Mouse (Mus musculus) hindbrain, embryonic 10.5 days (tissue): ENCODE data around the gene Gm14409. TPM values are rescaled to one million over a fixed set of nuclear protein-coding genes. Genes with fewer than 3 reads are reported as not detected.
"Not testable (repeated sequence)": the region's sequence is repeated elsewhere in the genome, so short reads cannot be mapped to it uniquely, and the experiment has no call there.

Experiments used
- DNase-seq: peaks from one replicate; pipeline ENCODE4 v3.0.0-alpha.2; 2017; ENCODE audit warnings: low spot score
- H3K27ac ChIP-seq: fragments of 300-500 bp; sonication (generic); 2 replicates; pipeline ENCODE4 v1.5.1; 2016; ENCODE audit warnings: mild to moderate bottlenecking, moderate library complexity
- H3K27me3 ChIP-seq: fragments of 300-500 bp; sonication (generic); 2 replicates; pipeline ENCODE4 v1.6.1; 2016; ENCODE audit warnings: mild to moderate bottlenecking; ENCODE audit not compliant: poor library complexity, insufficient read depth, severe bottlenecking
- H3K36me3 ChIP-seq: fragments of 300-500 bp; sonication (generic); 2 replicates; pipeline ENCODE4 v1.6.1; 2016; ENCODE audit warnings: mild to moderate bottlenecking, moderate library complexity
- H3K4me1 ChIP-seq: fragments of 300-500 bp; sonication (generic); replicated peaks from 2 replicates; pipeline ENCODE4 v1.6.1; 2016; ENCODE audit warnings: mild to moderate bottlenecking
- H3K4me3 ChIP-seq: fragments of 300-500 bp; sonication (generic); 2 replicates; pipeline ENCODE4 v1.5.1; 2016; ENCODE audit warnings: mild to moderate bottlenecking, moderate library complexity
- H3K9me3 ChIP-seq: fragments of 300-500 bp; sonication (generic); 2 replicates; pipeline ENCODE4 v1.6.1; 2016; ENCODE audit warnings: mild to moderate bottlenecking, moderate library complexity
- WGBS: fragments of 180-500 bp; shearing (Covaris S2); methylation state at CpG from one replicate; pipeline ENCODE4 v1.1.7; 2016; 5-methylcytosine and 5-hydroxymethylcytosine counted together
- polyA plus RNA-seq: library from polyadenylated mRNA; unstranded; fragments of >200 nt; fragmentation: Nextera tagmentation; extraction: Ambion mirVana; gene quantifications from 2 replicates; pipeline ENCODE4 v1.2.1, GENCODE M21; 2016

The Gm14409 gene
- not detected in 2 replicates for polyA plus RNA-seq

- H3K27ac ChIP-seq, H3K36me3 ChIP-seq, H3K4me1 ChIP-seq, H3K9me3 ChIP-seq, H3K27me3 ChIP-seq, DNase-seq, H3K4me3 ChIP-seq: not testable (repeated sequence)
- WGBS, result no CpG with 5 or more reads among the region's 2 CpGs
Observed at GRCm38 (mm10) chr2:177266936-177267335, at the start of gene Gm14409. TSS of gene Gm14409 (minus strand) at chr2:177267036.

- not testable (repeated sequence) for H3K9me3 ChIP-seq, H3K27ac ChIP-seq, H3K4me3 ChIP-seq, DNase-seq, H3K4me1 ChIP-seq, H3K36me3 ChIP-seq, H3K27me3 ChIP-seq
- WGBS, result 94% methylated on average over 4 of the region's 4 CpGs
Observed at GRCm38 (mm10) chr2:177309627-177310026, 42.8 kb upstream of the Gm14409 start.

- not testable (repeated sequence) for H3K4me1 ChIP-seq, DNase-seq, H3K9me3 ChIP-seq, H3K27me3 ChIP-seq, H3K4me3 ChIP-seq, H3K36me3 ChIP-seq, H3K27ac ChIP-seq
- no CpG with 5 or more reads among the region's 2 CpGs for WGBS
Observed at GRCm38 (mm10) chr2:177304980-177305379, 38.1 kb upstream of the Gm14409 start.

GRCm38 (mm10) chr2:177283701-177284100 lies 16.9 kb upstream of the Gm14409 start:
- H3K27me3 ChIP-seq, H3K4me1 ChIP-seq, H3K27ac ChIP-seq, H3K36me3 ChIP-seq, H3K9me3 ChIP-seq, DNase-seq, H3K4me3 ChIP-seq: not testable (repeated sequence)
- 33% methylated on average over 3 of the region's 3 CpGs for whole genome bisulfite sequencing

- not testable (repeated sequence) for H3K4me1 ChIP-seq, H3K27ac ChIP-seq, H3K36me3 ChIP-seq, H3K4me3 ChIP-seq, H3K27me3 ChIP-seq, H3K9me3 ChIP-seq, DNase-seq
- WGBS, result 84% methylated on average over 2 of the region's 2 CpGs
Observed at GRCm38 (mm10) chr2:177277754-177278153, 10.9 kb upstream of the Gm14409 start.

- not testable (repeated sequence) for H3K4me3 ChIP-seq, H3K27ac ChIP-seq, H3K27me3 ChIP-seq, H3K36me3 ChIP-seq, DNase-seq, H3K4me1 ChIP-seq, H3K9me3 ChIP-seq
- 86% methylated on average over 2 of the region's 2 CpGs for WGBS
Observed at GRCm38 (mm10) chr2:177272237-177272636, 5.4 kb upstream of the Gm14409 start.

GRCm38 (mm10) chr2:177247449-177247848 lies 19.4 kb downstream of the Gm14409 start:
- not testable (repeated sequence) for H3K4me1 ChIP-seq, H3K27me3 ChIP-seq, H3K4me3 ChIP-seq, DNase-seq, H3K27ac ChIP-seq, H3K36me3 ChIP-seq, H3K9me3 ChIP-seq
- WGBS, result 85% methylated on average over 2 of the region's 2 CpGs

- H3K4me3 ChIP-seq, H3K9me3 ChIP-seq, H3K36me3 ChIP-seq, DNase-seq, H3K27me3 ChIP-seq, H3K4me1 ChIP-seq, H3K27ac ChIP-seq: not testable (repeated sequence)
- 58% methylated on average over 2 of the region's 2 CpGs for WGBS
Observed at GRCm38 (mm10) chr2:177230461-177230860, 36.4 kb downstream of the Gm14409 start.

Other genes with a start within 250 kb of the Gm14409 start
- gene Gm14401, start 192.7 kb downstream of the Gm14409 start, polyA plus RNA-seq, result not detected in 2 replicates
- 24.3 and 24.8 TPM in 2 replicates for gene Gm14410, start 60.6 kb downstream of the Gm14409 start, polyA plus RNA-seq
- gene Gm14412, start 57.3 kb upstream of the Gm14409 start, polyA plus RNA-seq, result 0.09 and 0.14 TPM in 2 replicates
- 7.9 and 8.4 TPM in 2 replicates for gene Gm14418, start 131.3 kb upstream of the Gm14409 start, polyA plus RNA-seq
- gene Zfp970, start 197.7 kb upstream of the Gm14409 start, polyA plus RNA-seq, result 6.3 and 8.6 TPM in 2 replicates
- 4.9 and 6.7 TPM in 2 replicates for gene Gm14403, start 231.2 kb upstream of the Gm14409 start, polyA plus RNA-seq